Mouse (Mus musculus) megakaryocyte-erythroid progenitor cell, adult 5-6 weeks (primary cell): ENCODE data around the gene R3hdm4. TPM values are rescaled to one million over a fixed set of nuclear protein-coding genes. Genes with fewer than 3 reads are reported as not detected.
"Not testable (repeated sequence)": the region's sequence is repeated elsewhere in the genome, so short reads cannot be mapped to it uniquely, and the experiment has no call there.

Experiments
- ATAC-seq: replicated peaks from 2 replicates; pipeline ENCODE4 v1.8.0; 2016; ENCODE audit warnings: mild to moderate bottlenecking, inconsistent platforms; ENCODE audit not compliant: severe bottlenecking, poor library complexity, low FRiP score, low TSS enrichment
- total RNA-seq, 2 experiments: library from RNA; stranded (forward) in 1 of 2; stranded (reverse) in 1 of 2; fragments of 200-1000, 215-1000 nt in 1 of 2; fragments of >200 nt in 1 of 2; fragmentation: Nextera tagmentation in 1 of 2; gene quantifications; 2 replicates each; pipeline ENCODE4 v1.2.3; 2014 to 2017

The R3hdm4 gene
- 80.3 and 91.7 TPM in 2 replicates for total RNA-seq (2014; fragmentation: Nextera tagmentation)
- total RNA-seq (2017): 35.5 and 38.9 TPM in 2 replicates

- no peak for ATAC-seq
These were observed at the start of gene R3hdm4 for GRCm38 (mm10) chr10:79920958-79921535. Gene R3hdm4 (minus strand): TSS chr10:79921208.

- ATAC-seq: no peak
These were observed 49.6 kb upstream of the R3hdm4 start, which contains the start of gene Grin3b for GRCm38 (mm10) chr10:79970415-79971182. Gene Grin3b (plus strand): TSS chr10:79970715.

- no peak for ATAC-seq
These were observed 48.1 kb upstream of the R3hdm4 start for GRCm38 (mm10) chr10:79969124-79969568.

- ATAC-seq: no peak
These were observed 47.2 kb upstream of the R3hdm4 start for GRCm38 (mm10) chr10:79968181-79968580.

GRCm38 (mm10) chr10:79966886-79967400 lies 45.9 kb upstream of the R3hdm4 start:
- no peak for ATAC-seq

- no peak for ATAC-seq
These were observed 44.3 kb upstream of the R3hdm4 start for GRCm38 (mm10) chr10:79965325-79965724.

GRCm38 (mm10) chr10:79964727-79965126 lies 43.7 kb upstream of the R3hdm4 start:
- no peak for ATAC-seq

- no peak for ATAC-seq
These were observed 39.8 kb upstream of the R3hdm4 start for GRCm38 (mm10) chr10:79960671-79961294.

GRCm38 (mm10) chr10:79959847-79960601 lies 39.0 kb upstream of the R3hdm4 start, which contains the start of gene Wdr18:
Gene Wdr18 (plus strand): TSS chr10:79960152.
- ATAC-seq: peak; percentile 86

- not testable (repeated sequence) for ATAC-seq
These were observed 38.4 kb upstream of the R3hdm4 start for GRCm38 (mm10) chr10:79959412-79959811.

- ATAC-seq: peak; percentile 63
These were observed 37.3 kb upstream of the R3hdm4 start for GRCm38 (mm10) chr10:79958140-79958816.

GRCm38 (mm10) chr10:79956643-79957154 lies 35.7 kb upstream of the R3hdm4 start:
- ATAC-seq: no peak

- no peak for ATAC-seq
These were observed 34.7 kb upstream of the R3hdm4 start for GRCm38 (mm10) chr10:79955691-79956090.

- ATAC-seq: no peak
These were observed 32.9 kb upstream of the R3hdm4 start for GRCm38 (mm10) chr10:79953946-79954345.

- ATAC-seq: no peak
These were observed 29.7 kb upstream of the R3hdm4 start for GRCm38 (mm10) chr10:79950661-79951060.

GRCm38 (mm10) chr10:79949873-79950272 lies 28.9 kb upstream of the R3hdm4 start:
- ATAC-seq: no peak

- no peak for ATAC-seq
These were observed 26.5 kb upstream of the R3hdm4 start for GRCm38 (mm10) chr10:79947502-79947901.

GRCm38 (mm10) chr10:79946752-79947322 lies 25.8 kb upstream of the R3hdm4 start:
- no peak for ATAC-seq
